Mouse (Mus musculus): ENCODE results near the gene Cntn2. TPM values are rescaled to one million over a fixed set of nuclear protein-coding genes. Genes with fewer than 3 reads are reported as not detected.

Gene Cntn2
- total and polyA plus RNA-seq, 2 experiments: under 0.01 to 0.48 TPM

- Histone ChIP-seq H3K4me1 (ENCODE audit: control insufficient read depth, insufficient read depth, low read length) (peaks cover 7% of the 10 kb centered on the region), H3K79me2 (ENCODE audit: control insufficient read depth, insufficient read depth, low read length) (no peaks in the 10 kb centered on the region), H3K27ac (replicated peaks; ENCODE audit: insufficient read depth, low read depth, low read length) (no peak overlapping the region), H3K4me3 (ENCODE audit: insufficient read depth, low read depth, low read length) (no peak overlapping the region), H3K27me3 (ENCODE audit: control insufficient read depth, insufficient read depth, low read length) (no peaks in the 10 kb centered on the region), H3K9ac (ENCODE audit: low read depth, low read length) (no peak overlapping the region), H3K36me3 (ENCODE audit: control insufficient read depth, insufficient read depth, low read length) (no peaks in the 10 kb centered on the region)
- WGBS: 89% methylated on average over 11 of the region's 11 CpGs
- TF ChIP-seq POLR2A (IDR thresholded peaks at IDR 0.05; ENCODE audit: extremely low read depth, insufficient read depth, low read length) (no peak), CTCF (IDR thresholded peaks at IDR 0.05; ENCODE audit: low read depth, low read length) (no peak)
- no peak for DNase-seq (ENCODE audit: extremely low read depth, low read depth, low spot score)
Measured at GRCm38 (mm10) chr1:132516776-132517175, 26.3 kb downstream of the Cntn2 start.

GRCm38 (mm10) chr1:132515339-132515738, 27.7 kb downstream of the Cntn2 start:
- Histone ChIP-seq H3K27ac (replicated peaks; ENCODE audit: insufficient read depth, low read depth, low read length) (no peak overlapping the region), H3K27me3 (ENCODE audit: control insufficient read depth, insufficient read depth, low read length) (no peaks in the 10 kb centered on the region), H3K79me2 (ENCODE audit: control insufficient read depth, insufficient read depth, low read length) (no peaks in the 10 kb centered on the region), H3K9ac (ENCODE audit: low read depth, low read length) (no peak overlapping the region), H3K36me3 (ENCODE audit: control insufficient read depth, insufficient read depth, low read length) (no peaks in the 10 kb centered on the region), H3K4me1 (ENCODE audit: control insufficient read depth, insufficient read depth, low read length) (peaks cover 5% of the 10 kb centered on the region), H3K4me3 (ENCODE audit: insufficient read depth, low read depth, low read length) (no peak overlapping the region)
- 91% methylated on average over 12 of the region's 12 CpGs for WGBS
- TF ChIP-seq CTCF (IDR thresholded peaks at IDR 0.05; ENCODE audit: low read depth, low read length): no peak
- TF ChIP-seq POLR2A (IDR thresholded peaks at IDR 0.05; ENCODE audit: extremely low read depth, insufficient read depth, low read length): no peak
- DNase-seq (ENCODE audit: extremely low read depth, low read depth, low spot score): no peak

- no peak for DNase-seq (ENCODE audit: extremely low read depth, low read depth, low spot score)
- H3K27ac ChIP-seq (replicated peaks; ENCODE audit: insufficient read depth, low read depth, low read length): no peak overlapping the region
- H3K79me2 ChIP-seq (ENCODE audit: control insufficient read depth, insufficient read depth, low read length): no peaks in the 10 kb centered on the region
- no peak overlapping the region for H3K4me3 ChIP-seq (ENCODE audit: insufficient read depth, low read depth, low read length)
- TF ChIP-seq CTCF (IDR thresholded peaks at IDR 0.05; ENCODE audit: low read depth, low read length) (no peak), POLR2A (IDR thresholded peaks at IDR 0.05; ENCODE audit: extremely low read depth, insufficient read depth, low read length) (no peak)
- H3K27me3 ChIP-seq (ENCODE audit: control insufficient read depth, insufficient read depth, low read length): no peaks in the 10 kb centered on the region
- H3K36me3 ChIP-seq (ENCODE audit: control insufficient read depth, insufficient read depth, low read length): peaks cover 5% of the 10 kb centered on the region
- WGBS: 91% methylated on average over 8 of the region's 8 CpGs
- H3K4me1 ChIP-seq (ENCODE audit: control insufficient read depth, insufficient read depth, low read length): no peaks in the 10 kb centered on the region
- H3K9ac ChIP-seq (ENCODE audit: low read depth, low read length): no peak overlapping the region
Measured at GRCm38 (mm10) chr1:132512106-132512505, 30.9 kb downstream of the Cntn2 start.

GRCm38 (mm10) chr1:132511521-132511920, 31.5 kb downstream of the Cntn2 start:
- Histone ChIP-seq H3K9ac (ENCODE audit: low read depth, low read length) (no peak overlapping the region), H3K4me1 (ENCODE audit: control insufficient read depth, insufficient read depth, low read length) (no peaks in the 10 kb centered on the region), H3K27me3 (ENCODE audit: control insufficient read depth, insufficient read depth, low read length) (no peaks in the 10 kb centered on the region), H3K36me3 (ENCODE audit: control insufficient read depth, insufficient read depth, low read length) (peaks cover 11% of the 10 kb centered on the region), H3K79me2 (ENCODE audit: control insufficient read depth, insufficient read depth, low read length) (no peaks in the 10 kb centered on the region), H3K4me3 (ENCODE audit: insufficient read depth, low read depth, low read length) (no peak overlapping the region), H3K27ac (replicated peaks; ENCODE audit: insufficient read depth, low read depth, low read length) (no peak overlapping the region)
- 48% methylated on average over 8 of the region's 8 CpGs for WGBS
- no peak for DNase-seq (ENCODE audit: extremely low read depth, low read depth, low spot score)
- TF ChIP-seq POLR2A (IDR thresholded peaks at IDR 0.05; ENCODE audit: extremely low read depth, insufficient read depth, low read length) (no peak), CTCF (IDR thresholded peaks at IDR 0.05; ENCODE audit: low read depth, low read length) (no peak)

- Histone ChIP-seq H3K27ac (replicated peaks; ENCODE audit: insufficient read depth, low read depth, low read length) (no peak overlapping the region), H3K36me3 (ENCODE audit: control insufficient read depth, insufficient read depth, low read length) (peaks cover 21% of the 10 kb centered on the region), H3K4me3 (ENCODE audit: insufficient read depth, low read depth, low read length) (no peak overlapping the region), H3K79me2 (ENCODE audit: control insufficient read depth, insufficient read depth, low read length) (no peaks in the 10 kb centered on the region), H3K27me3 (ENCODE audit: control insufficient read depth, insufficient read depth, low read length) (no peaks in the 10 kb centered on the region), H3K9ac (ENCODE audit: low read depth, low read length) (no peak overlapping the region), H3K4me1 (ENCODE audit: control insufficient read depth, insufficient read depth, low read length) (no peaks in the 10 kb centered on the region)
- 83% methylated on average over 5 of the region's 5 CpGs for WGBS
- no peak for DNase-seq (ENCODE audit: extremely low read depth, low read depth, low spot score)
- no peak for TF ChIP-seq POLR2A (IDR thresholded peaks at IDR 0.05; ENCODE audit: extremely low read depth, insufficient read depth, low read length)
- no peak for TF ChIP-seq CTCF (IDR thresholded peaks at IDR 0.05; ENCODE audit: low read depth, low read length)
Measured at GRCm38 (mm10) chr1:132509771-132510170, 33.3 kb downstream of the Cntn2 start.

- Histone ChIP-seq H3K27ac (replicated peaks; ENCODE audit: insufficient read depth, low read depth, low read length) (no peak overlapping the region), H3K4me3 (ENCODE audit: insufficient read depth, low read depth, low read length) (no peak overlapping the region), H3K9ac (ENCODE audit: low read depth, low read length) (no peak overlapping the region), H3K4me1 (ENCODE audit: control insufficient read depth, insufficient read depth, low read length) (no peaks in the 10 kb centered on the region), H3K27me3 (ENCODE audit: control insufficient read depth, insufficient read depth, low read length) (no peaks in the 10 kb centered on the region), H3K79me2 (ENCODE audit: control insufficient read depth, insufficient read depth, low read length) (no peaks in the 10 kb centered on the region), H3K36me3 (ENCODE audit: control insufficient read depth, insufficient read depth, low read length) (peaks cover 43% of the 10 kb centered on the region)
- TF ChIP-seq POLR2A (IDR thresholded peaks at IDR 0.05; ENCODE audit: extremely low read depth, insufficient read depth, low read length) (no peak), CTCF (IDR thresholded peaks at IDR 0.05; ENCODE audit: low read depth, low read length) (no peak)
- no peak for DNase-seq (ENCODE audit: extremely low read depth, low read depth, low spot score)
- WGBS: 92% methylated on average over 7 of the region's 7 CpGs
Measured at GRCm38 (mm10) chr1:132506656-132507055, 36.4 kb downstream of the Cntn2 start.
